Mouse (Mus musculus) lung, adult 18-20 months (tissue): Measurements from ENCODE around the gene Jkamp.
A peak's percentile ranks its signal among the peaks of the same experiment; 100 is the strongest.
"Not testable (repeated sequence)": the region's sequence is repeated elsewhere in the genome, so short reads cannot be mapped to it uniquely, and the experiment has no call there.

Experiments
- DNase-seq, 2 experiments: peaks; one replicate each; pipeline ENCODE4 v3.0.0; 2022; ENCODE audit warnings: mixed read lengths in 2 of 2

The Jkamp gene

GRCm38 (mm10) chr12:72085329-72086165, at the start of gene Jkamp, which contains the start of gene L3hypdh:
Gene Jkamp (plus strand): TSS chr12:72085589.
Gene L3hypdh (minus strand): TSS chr12:72085439.
- peak; percentile 100 for DNase-seq

- no peak for DNase-seq
These were observed 49.2 kb upstream of the Jkamp start for GRCm38 (mm10) chr12:72036097-72036661.

- no peak for DNase-seq
These were observed 48.3 kb upstream of the Jkamp start for GRCm38 (mm10) chr12:72037049-72037448.

GRCm38 (mm10) chr12:72038866-72039265, 46.5 kb upstream of the Jkamp start:
- no peak for DNase-seq

- no peak for DNase-seq
These were observed 45.9 kb upstream of the Jkamp start for GRCm38 (mm10) chr12:72039501-72039900.

- DNase-seq = no peak
These were observed 44.2 kb upstream of the Jkamp start for GRCm38 (mm10) chr12:72041238-72041637.

DNA sequence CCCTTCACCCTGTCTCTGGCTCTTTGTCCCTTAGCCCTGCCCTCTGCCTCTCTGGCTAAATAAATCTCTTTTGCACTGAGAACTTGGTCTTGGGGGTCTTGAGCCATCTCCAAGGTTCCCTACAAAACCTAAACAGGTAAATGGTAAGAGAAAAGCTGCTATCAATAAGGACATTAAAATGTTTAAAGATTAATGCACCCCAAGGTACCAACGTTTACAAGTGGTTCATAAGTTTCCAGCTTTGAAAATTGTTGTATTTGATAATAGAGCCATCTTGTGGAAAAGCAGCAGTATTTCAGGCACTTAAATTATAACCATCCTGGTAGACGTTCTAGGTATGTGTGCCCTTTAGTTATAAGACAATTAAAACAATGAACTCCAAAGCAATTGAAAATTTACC, 37.9 kb upstream of the Jkamp start:
- DNase-seq = no peak

DNA sequence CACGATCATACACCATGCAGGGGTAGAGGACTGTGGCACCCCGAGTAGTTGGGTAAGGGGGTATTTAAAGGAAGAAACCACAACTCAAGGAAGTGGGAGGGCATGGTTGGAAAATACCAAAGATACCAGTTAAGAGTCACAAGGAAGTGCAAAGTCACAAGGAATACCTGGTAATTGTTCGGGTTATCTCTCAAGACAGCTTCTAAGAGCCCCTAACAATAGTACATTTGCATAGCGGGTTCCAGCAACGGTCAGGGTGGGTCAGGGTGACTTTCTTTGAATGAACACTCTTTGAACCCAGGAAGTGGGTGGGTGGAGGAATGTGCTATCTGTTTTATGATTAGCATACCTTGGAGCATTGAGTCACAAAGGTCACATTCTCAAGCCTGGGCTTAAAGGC, 35.2 kb upstream of the Jkamp start:
- DNase-seq = not testable (repeated sequence)

DNA sequence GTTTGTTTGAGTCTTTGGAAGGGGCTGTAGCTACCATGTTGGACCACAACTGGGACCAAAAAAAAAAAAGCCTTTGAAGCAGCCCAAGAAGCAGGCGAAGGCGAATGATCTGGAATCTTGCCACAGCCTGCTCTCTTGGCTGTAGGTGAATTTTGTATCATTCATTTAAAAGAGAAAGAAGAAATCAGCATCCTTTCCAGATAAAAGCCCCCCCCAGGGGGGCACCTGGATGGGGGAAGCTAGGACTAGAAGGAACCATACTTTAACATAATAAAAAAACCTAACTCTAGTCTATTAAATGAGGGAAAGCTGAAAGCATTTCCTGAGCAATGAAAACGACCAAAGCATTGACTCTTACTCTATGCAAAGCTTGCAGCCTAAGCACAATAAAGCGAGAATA, 34.6 kb upstream of the Jkamp start:
- DNase-seq = no peak

DNA sequence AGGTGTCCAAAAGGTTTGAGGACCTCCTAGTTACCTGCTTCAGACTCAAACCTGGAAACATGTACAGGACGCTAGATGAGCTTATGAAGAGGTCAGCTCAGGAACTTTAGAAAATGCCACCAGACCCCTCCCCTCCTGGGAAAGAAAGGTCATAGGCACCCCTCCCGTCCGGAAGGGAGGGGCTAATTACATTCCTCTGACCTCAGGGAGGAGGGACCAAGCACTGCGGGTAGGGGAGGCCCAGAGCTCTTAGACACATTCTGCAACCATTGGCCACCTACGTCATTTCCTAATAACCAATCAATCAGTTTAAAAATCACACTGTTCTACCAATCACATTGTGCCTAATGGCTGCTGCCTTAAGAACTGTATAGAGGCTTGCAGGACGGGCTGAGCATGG, 32.8 kb upstream of the Jkamp start:
- no peak for DNase-seq

DNA sequence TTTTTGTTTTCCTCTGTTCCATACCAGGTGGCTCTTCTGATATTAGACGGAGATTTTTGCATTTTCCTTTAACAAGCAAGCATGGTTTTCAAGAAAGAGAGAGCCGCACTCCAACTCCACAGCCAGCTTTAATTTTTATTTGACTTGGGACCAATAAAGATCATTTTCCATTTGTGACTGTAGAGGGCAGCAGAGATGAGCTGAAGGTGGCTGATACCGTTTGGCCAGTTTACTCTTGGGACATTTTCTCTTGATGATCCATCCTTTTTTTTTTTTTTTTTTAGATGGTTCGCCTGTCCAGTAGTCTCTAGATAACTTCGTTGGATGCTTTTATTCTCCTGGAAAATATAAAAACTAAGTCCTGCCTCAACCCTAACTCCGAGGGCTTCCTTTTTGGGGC, 32.1 kb upstream of the Jkamp start:
- DNase-seq = peak in 1 of 2 experiments; percentile 18

GRCm38 (mm10) chr12:72053851-72054250, 31.5 kb upstream of the Jkamp start:
- DNase-seq = no peak

DNA sequence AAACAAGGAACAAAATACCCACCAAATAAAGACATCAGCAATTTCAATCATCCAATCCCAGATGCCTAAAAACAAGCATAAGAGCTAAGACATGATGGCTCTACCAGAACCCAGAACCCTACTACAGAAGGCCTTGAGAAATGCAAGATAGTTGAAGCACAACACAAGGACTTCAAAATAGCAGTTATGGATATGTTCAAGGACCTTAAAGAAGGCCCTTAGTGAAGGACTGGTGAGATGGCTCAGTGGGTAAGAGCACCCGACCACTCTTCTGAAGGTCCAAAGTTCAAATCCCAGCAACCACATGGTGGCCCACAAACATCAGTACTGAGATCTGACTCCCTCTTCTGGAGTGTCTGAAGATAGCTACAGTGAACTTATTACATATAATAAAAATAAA, 27.6 kb upstream of the Jkamp start:
- no peak for DNase-seq

DNA sequence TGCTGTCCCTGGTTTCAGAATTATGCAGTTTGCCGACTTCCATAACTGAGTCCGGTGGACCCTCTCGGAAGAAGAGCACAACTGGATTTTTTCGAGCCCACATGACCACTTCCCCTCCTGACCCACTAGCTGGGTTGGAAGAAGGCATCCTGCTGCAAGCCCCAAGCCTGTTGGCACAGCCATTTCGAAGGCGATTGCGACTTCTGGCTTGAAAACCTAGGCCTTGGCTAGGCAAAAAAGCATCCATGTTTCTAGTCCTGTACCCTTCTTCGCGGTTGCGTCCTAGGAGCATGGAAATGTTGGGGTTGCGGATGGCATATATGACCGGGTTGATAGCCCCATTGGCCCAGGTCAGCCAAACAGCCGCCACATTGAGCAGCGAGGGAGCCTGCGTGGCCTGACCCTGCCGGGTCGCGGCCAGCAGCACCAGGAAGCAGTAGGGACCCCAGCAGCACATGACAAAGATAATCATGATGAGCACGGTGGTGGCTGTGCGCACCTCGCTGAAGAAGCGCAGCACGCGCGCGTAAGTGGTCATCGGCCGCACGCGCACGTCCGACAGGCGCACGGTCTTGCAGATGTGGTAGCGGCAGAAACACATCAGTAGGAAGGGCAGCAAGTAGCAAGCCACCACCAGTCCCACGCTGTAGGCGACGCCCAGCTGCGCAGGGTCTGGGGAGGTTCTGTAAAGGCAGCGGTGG, 15.6 kb upstream of the Jkamp start:
- DNase-seq = no peak

GRCm38 (mm10) chr12:72070327-72071269, 14.8 kb upstream of the Jkamp start, which contains the start of gene Gpr135:
Gene Gpr135 (minus strand): TSS chr12:72071125.
- peak; percentile 79 for DNase-seq

- DNase-seq = no peak
These were observed 7.1 kb upstream of the Jkamp start for GRCm38 (mm10) chr12:72078248-72078647.

GRCm38 (mm10) chr12:72081961-72082360, 3.4 kb upstream of the Jkamp start:
- no peak for DNase-seq

GRCm38 (mm10) chr12:72082370-72082769, 3.0 kb upstream of the Jkamp start:
- peak; percentile 11 to 17 for DNase-seq

GRCm38 (mm10) chr12:72083265-72083664, 2.1 kb upstream of the Jkamp start:
- DNase-seq = no peak

DNA sequence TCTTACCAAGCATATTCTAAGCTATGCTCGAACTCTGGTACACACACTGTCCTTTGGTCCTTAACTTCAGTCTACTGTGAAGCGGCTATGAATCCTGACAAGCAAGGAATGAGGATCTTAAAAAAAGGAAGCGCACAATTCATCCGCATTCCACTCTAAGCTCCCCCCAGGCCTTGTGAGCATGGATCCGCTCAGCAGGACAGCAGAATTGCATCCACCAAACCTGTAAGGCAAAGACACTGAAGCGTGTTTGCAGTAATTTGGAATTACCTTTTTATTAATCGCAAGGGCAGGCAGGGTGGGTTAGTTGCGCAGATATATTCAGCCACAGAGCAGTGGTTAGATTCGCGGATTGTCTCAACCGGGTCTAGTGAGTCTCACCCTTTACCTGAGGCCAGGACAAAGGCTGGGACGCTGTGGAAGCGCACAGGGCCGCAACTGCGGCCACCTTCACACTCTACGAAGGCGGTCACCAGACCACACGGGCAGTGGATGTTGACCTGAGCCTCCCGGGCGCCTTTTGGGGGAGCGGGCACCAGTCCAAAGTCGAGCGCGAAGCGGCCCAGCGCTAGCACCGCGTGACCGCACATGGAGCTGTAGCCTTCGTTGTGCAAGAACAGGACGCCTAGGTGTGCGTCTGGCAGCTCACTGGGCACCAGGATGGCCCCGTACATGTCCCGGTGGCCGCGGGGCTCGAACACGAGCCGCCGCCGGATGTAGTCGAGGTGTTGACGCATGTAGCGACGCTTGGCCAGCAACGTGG, 947 bp upstream of the Jkamp start:
- DNase-seq = peak in 1 of 2 experiments; percentile 60

- DNase-seq = no peak
These were observed 413 bp upstream of the Jkamp start for GRCm38 (mm10) chr12:72085024-72085328.
